Mouse (Mus musculus): ENCODE data around the gene Tmem115. TPM values are rescaled to one million over a fixed set of nuclear protein-coding genes. Genes with fewer than 3 reads are reported as not detected.

Gene Tmem115
- polyA plus RNA-seq, 1 experiment from 2014 or later: 46.2 TPM

- Histone ChIP-seq H3K36me3 (no peaks in the 10 kb centered on the region), H3K4me2 (no peak overlapping the region), H3K4me3 (no peak overlapping the region), H3K9me3 (no peaks in the 10 kb centered on the region), H3K9ac (no peak overlapping the region), H3K27ac (no peak overlapping the region), H3K4me1 (peaks cover 26% of the 10 kb centered on the region), H3K27me3 (peaks cover 11% of the 10 kb centered on the region; the same call in 1 of the 2 replicates)
- WGBS: 86% methylated on average over 12 of the region's 12 CpGs
- no peak for ATAC-seq (ENCODE audit: insufficient number of reproducible peaks, insufficient read depth, low FRiP score, low TSS enrichment, low read depth)
Observed at GRCm38 (mm10) chr9:107502131-107502846, 31.5 kb upstream of the Tmem115 start.

GRCm38 (mm10) chr9:107504662-107505537, 28.8 kb upstream of the Tmem115 start:
- Histone ChIP-seq H3K9ac (0 out of 2 replicates have a peak overlapping the region, but pooled peaks have one; percentile 0), H3K9me3 (no peaks in the 10 kb centered on the region), H3K27ac (no peak overlapping the region), H3K36me3 (no peaks in the 10 kb centered on the region), H3K4me2 (no peak overlapping the region), H3K27me3 (peaks cover 20% of the 10 kb centered on the region), H3K4me1 (peaks cover 52% of the 10 kb centered on the region), H3K4me3 (no peak overlapping the region)
- 58% methylated on average over 19 of the region's 19 CpGs for WGBS
- no peak for ATAC-seq (ENCODE audit: insufficient number of reproducible peaks, insufficient read depth, low FRiP score, low TSS enrichment, low read depth)

DNA sequence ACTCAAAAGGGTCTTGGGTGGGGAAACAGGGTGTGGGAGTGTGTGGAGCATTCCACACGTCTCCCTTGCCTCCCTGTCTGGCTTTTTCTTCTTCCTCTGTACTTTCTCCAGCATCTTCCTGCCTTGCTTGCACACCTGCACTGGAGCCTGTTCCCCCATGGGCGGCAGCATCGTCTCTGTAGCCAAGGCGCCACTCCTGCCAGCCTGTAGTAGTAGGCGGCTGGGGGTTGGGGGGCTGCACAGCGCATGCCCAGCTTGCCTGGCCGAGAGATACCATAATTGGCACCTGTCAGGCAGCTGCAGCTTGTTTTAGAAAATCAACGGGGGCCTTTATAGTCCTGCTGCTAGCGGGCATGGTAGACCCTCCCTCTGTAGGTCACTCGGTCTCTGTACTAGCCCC, 25.5 kb upstream of the Tmem115 start:
- H3K27me3 ChIP-seq: peaks cover 27% of the 10 kb centered on the region
- no peaks in the 10 kb centered on the region for H3K9me3 ChIP-seq
- H3K36me3 ChIP-seq: no peaks in the 10 kb centered on the region
- peaks cover 76% of the 10 kb centered on the region for H3K4me1 ChIP-seq
- no peak overlapping the region for H3K4me3 ChIP-seq
- H3K4me2 ChIP-seq: no peak overlapping the region; the same call in 1 of the 2 replicates
- H3K9ac ChIP-seq: no peak overlapping the region
- 41% methylated on average over 10 of the region's 10 CpGs for WGBS
- ATAC-seq (ENCODE audit: insufficient number of reproducible peaks, insufficient read depth, low FRiP score, low TSS enrichment, low read depth): no peak
- H3K27ac ChIP-seq: no peak overlapping the region

DNA sequence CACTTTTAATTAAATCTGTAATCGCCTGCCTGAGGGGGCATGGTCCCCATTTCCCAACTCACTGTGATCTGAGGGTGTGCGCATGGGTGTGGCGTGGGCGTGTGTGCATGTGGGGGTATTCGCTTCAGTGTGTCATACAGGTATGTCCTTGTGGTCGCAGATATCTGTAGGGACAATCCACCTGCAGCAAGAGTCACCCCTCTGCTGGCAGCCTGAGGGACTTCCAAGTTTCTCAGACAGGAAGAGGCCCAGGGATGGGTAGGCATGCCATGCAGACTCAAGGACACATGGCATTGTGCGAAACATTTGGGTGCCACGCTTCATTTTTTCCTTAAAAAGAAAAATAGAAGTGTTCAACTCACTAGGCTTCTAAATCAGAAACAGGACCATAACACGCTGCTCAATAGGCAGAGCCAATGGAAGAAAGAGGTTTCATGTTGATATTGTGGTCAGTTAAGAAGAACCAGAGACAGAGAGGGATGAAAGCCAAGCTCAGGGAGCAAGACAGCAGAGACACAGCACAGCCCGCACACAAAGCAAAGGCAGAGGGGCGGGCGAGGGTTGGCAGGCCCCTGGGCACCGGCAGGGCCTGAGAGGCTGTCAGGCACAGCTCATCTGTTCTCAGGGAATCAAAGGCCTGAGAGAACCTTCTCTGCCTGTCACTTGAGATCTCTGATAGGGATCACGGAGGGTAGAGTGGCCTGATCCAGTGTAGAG, 23.2 kb upstream of the Tmem115 start:
- WGBS: 50% methylated on average over 14 of the region's 14 CpGs
- H3K4me3 ChIP-seq: no peak overlapping the region
- H3K27ac ChIP-seq: peak overlapping the region; percentile 80
- 0 out of 2 replicates have a peak overlapping the region, but pooled peaks have one; percentile 16 for H3K9ac ChIP-seq
- H3K36me3 ChIP-seq: no peaks in the 10 kb centered on the region
- H3K9me3 ChIP-seq: no peaks in the 10 kb centered on the region
- no peak for ATAC-seq (ENCODE audit: insufficient number of reproducible peaks, insufficient read depth, low FRiP score, low TSS enrichment, low read depth)
- H3K27me3 ChIP-seq: peaks cover 31% of the 10 kb centered on the region
- H3K4me2 ChIP-seq: 0 out of 2 replicates have a peak overlapping the region, but pooled peaks have one; percentile 2
- H3K4me1 ChIP-seq: peaks cover 57% of the 10 kb centered on the region

DNA sequence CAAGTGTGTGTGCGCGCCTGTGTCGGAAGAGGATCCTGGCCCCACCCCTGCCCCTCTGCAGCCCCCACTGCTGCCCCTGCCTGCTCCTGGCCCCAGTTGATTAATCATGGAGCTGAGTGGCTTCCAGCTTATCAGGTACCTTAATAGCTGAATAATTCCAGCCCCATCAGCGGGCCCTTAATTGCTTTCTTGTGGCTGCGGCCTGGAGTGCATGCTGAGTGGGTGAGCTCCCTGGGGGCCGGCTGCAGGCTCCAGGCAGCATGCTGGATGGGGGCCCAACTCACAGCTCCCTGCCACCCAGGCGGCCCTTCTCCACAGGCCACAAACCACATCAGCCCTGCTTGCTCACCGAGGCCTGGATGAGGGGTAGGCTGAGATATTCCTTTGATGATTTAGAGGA, 22.3 kb upstream of the Tmem115 start:
- Histone ChIP-seq H3K9ac (0 out of 2 replicates have a peak overlapping the region, but pooled peaks have one; percentile 40), H3K4me3 (no peak overlapping the region), H3K4me2 (0 out of 2 replicates have a peak overlapping the region, but pooled peaks have one; percentile 9), H3K27ac (peak overlapping the region; percentile 80), H3K36me3 (no peaks in the 10 kb centered on the region), H3K9me3 (no peaks in the 10 kb centered on the region), H3K4me1 (peaks cover 55% of the 10 kb centered on the region), H3K27me3 (peaks cover 27% of the 10 kb centered on the region)
- ATAC-seq (ENCODE audit: insufficient number of reproducible peaks, insufficient read depth, low FRiP score, low TSS enrichment, low read depth): peak; percentile 15; the same call in 1 of the 2 replicates
- WGBS: 47% methylated on average over 8 of the region's 8 CpGs

- H3K9ac ChIP-seq: no peak overlapping the region
- H3K9me3 ChIP-seq: no peaks in the 10 kb centered on the region
- no peak overlapping the region for H3K4me3 ChIP-seq
- H3K4me1 ChIP-seq: peaks cover 50% of the 10 kb centered on the region
- H3K27me3 ChIP-seq: peaks cover 28% of the 10 kb centered on the region
- H3K4me2 ChIP-seq: no peak overlapping the region
- 76% methylated on average over 16 of the region's 16 CpGs for WGBS
- no peak for ATAC-seq (ENCODE audit: insufficient number of reproducible peaks, insufficient read depth, low FRiP score, low TSS enrichment, low read depth)
- H3K36me3 ChIP-seq: no peaks in the 10 kb centered on the region
- H3K27ac ChIP-seq: no peak overlapping the region
Observed at GRCm38 (mm10) chr9:107512326-107512725, 21.4 kb upstream of the Tmem115 start.

DNA sequence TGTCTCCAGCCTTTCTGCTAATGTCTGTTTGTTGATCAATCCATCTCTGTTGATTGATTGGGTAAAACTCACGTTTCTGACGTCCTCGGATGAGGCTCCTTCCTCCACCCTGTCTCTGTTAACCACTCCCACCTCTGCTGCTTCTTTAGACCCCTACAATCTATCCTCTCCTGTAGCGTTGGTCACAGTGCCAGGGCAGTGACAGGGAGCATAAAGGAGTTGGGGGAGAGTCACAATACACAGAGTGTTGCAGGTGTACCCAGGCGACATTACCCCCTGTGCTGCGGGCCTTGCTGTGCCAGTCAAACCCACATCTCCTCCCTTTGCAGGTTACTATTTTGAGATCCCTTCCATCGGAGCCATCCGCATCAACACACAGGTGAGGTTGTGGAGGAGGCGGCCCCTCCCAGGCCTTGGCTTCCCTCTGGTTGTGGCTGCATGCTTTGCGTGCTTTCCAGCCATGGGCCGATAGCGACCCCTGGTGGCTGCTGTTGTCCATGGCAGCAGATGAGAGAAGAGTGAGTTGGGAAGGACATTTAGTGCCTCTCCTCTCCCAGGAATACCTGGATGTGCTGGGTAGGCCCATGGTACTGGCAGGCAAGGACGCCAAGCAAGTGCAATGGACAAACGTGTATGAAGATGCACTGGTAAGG, 19.3 kb upstream of the Tmem115 start:
- Histone ChIP-seq H3K9ac (no peak overlapping the region), H3K4me2 (no peak overlapping the region), H3K9me3 (no peaks in the 10 kb centered on the region), H3K4me3 (no peak overlapping the region), H3K27ac (no peak overlapping the region), H3K4me1 (peaks cover 32% of the 10 kb centered on the region), H3K36me3 (no peaks in the 10 kb centered on the region), H3K27me3 (peaks cover 21% of the 10 kb centered on the region)
- WGBS: 24% methylated on average over 14 of the region's 14 CpGs
- no peak for ATAC-seq (ENCODE audit: insufficient number of reproducible peaks, insufficient read depth, low FRiP score, low TSS enrichment, low read depth)

DNA sequence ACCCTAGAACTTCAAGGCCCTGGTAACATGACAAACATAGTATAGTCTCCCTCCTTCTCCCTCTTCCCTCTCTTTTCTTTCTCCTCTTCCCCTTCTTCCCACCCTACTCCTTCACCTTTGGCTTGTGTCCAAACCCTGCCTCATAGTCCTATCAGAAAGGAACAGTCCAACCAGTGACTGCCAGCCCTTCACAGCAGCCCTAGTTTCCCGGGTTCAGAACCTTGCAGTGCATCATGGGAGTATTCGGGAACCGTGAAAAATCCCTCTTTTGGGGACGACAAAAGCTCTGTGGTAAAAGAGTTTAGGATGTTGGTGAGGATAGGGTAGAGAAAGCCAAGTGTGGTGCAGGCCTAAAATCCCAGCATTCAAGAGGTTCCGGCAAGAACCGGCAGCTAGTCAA, 13.4 kb upstream of the Tmem115 start:
- no peak overlapping the region for H3K4me3 ChIP-seq
- peaks cover 24% of the 10 kb centered on the region for H3K4me1 ChIP-seq
- H3K9me3 ChIP-seq: no peaks in the 10 kb centered on the region
- peaks cover 31% of the 10 kb centered on the region for H3K27me3 ChIP-seq
- H3K36me3 ChIP-seq: no peaks in the 10 kb centered on the region
- no peak overlapping the region for H3K4me2 ChIP-seq
- H3K27ac ChIP-seq: no peak overlapping the region
- 58% methylated on average over 6 of the region's 6 CpGs for WGBS
- no peak overlapping the region for H3K9ac ChIP-seq
- ATAC-seq (ENCODE audit: insufficient number of reproducible peaks, insufficient read depth, low FRiP score, low TSS enrichment, low read depth): no peak

- H3K4me1 ChIP-seq: peaks cover 26% of the 10 kb centered on the region
- H3K4me3 ChIP-seq: no peak overlapping the region
- no peak overlapping the region for H3K27ac ChIP-seq
- no peaks in the 10 kb centered on the region for H3K36me3 ChIP-seq
- H3K9me3 ChIP-seq: no peaks in the 10 kb centered on the region
- no peak for ATAC-seq (ENCODE audit: insufficient number of reproducible peaks, insufficient read depth, low FRiP score, low TSS enrichment, low read depth)
- WGBS: 37% methylated on average over 5 of the region's 5 CpGs
- peaks cover 40% of the 10 kb centered on the region for H3K27me3 ChIP-seq
- 0 out of 2 replicates have a peak overlapping the region, but pooled peaks have one; percentile 50 for H3K4me2 ChIP-seq
- H3K9ac ChIP-seq: no peak overlapping the region
Observed at GRCm38 (mm10) chr9:107521190-107521589, 12.6 kb upstream of the Tmem115 start.

DNA sequence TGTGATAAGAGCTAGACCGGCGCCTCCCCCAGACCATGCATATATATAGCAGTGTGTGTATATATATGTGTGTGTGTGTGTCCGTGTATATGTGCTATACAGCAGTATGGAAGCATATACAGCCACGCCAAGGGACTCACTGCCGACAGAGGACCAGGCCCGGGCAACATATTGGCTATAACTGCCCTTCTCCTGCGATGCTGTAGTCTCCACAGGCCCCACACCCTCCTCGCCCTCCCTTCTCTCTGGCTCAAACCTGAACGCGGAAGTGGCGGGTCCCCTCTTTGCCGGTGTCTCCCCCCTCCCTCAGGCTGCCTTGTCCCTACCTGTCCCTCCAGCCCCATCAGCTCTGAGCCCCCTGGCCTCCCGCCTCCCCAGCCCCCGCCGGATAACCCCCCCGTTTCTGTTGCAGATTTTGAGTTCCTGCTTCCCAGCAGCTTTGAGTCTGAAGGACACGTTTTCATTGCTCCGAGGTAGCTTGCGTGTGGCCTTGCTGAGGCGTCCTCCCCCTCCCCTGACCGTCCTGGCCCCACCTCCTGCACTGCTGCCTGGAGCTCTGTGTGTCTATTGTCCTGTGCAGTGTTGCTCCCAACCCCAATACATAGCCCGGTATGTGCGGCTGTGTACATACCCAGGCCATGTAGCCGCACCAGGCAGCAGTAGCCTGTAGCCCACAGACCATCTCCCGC, 11.9 kb upstream of the Tmem115 start:
- peak overlapping the region; percentile 50 for H3K4me2 ChIP-seq
- H3K4me3 ChIP-seq: peak overlapping the region; percentile 6; the same call in 1 of the 2 replicates
- peaks cover 33% of the 10 kb centered on the region for H3K4me1 ChIP-seq
- ATAC-seq (ENCODE audit: insufficient number of reproducible peaks, insufficient read depth, low FRiP score, low TSS enrichment, low read depth): peak; percentile 38; the same call in 1 of the 2 replicates
- H3K9ac ChIP-seq: peak overlapping the region; percentile 51
- 19% methylated on average over 25 of the region's 25 CpGs for WGBS
- H3K36me3 ChIP-seq: no peaks in the 10 kb centered on the region
- no peak overlapping the region for H3K27ac ChIP-seq
- peaks cover 44% of the 10 kb centered on the region for H3K27me3 ChIP-seq
- no peaks in the 10 kb centered on the region for H3K9me3 ChIP-seq
